Mouse (Mus musculus): ENCODE data around the gene Sema3b.

GRCm38 (mm10) chr9:107626844-107627277 is 17.8 kb upstream of the Sema3b start:
- TF ChIP-seq GATA1 (IDR thresholded peaks at IDR 0.05; ENCODE audit: borderline replicate concordance, low read length) (no peak), FLI1 (IDR thresholded peaks at IDR 0.05; ENCODE audit: low read length) (no peak)
